Mouse (Mus musculus) lung, postnatal 0 days (tissue): ENCODE measurements around the gene Pde4a. TPM values are rescaled to one million over a fixed set of nuclear protein-coding genes. Genes with fewer than 3 reads are reported as not detected.

ENCODE experiments used
- ATAC-seq: fragments of 200-750 bp; cut with Nextera tagmentation; 2 replicates; pipeline ENCODE4 v1.8.0; 2017; ENCODE audit warnings: moderate library complexity
- DNase-seq: peaks from one replicate; pipeline ENCODE4 v3.0.0-alpha.2; 2016; ENCODE audit warnings: low spot score
- H3K27ac ChIP-seq: fragments of 300-500 bp; sonication (generic); 2 replicates; pipeline ENCODE4 v1.5.1; 2014; ENCODE audit warnings: antibody characterized with exemption, mild to moderate bottlenecking, low read length, mixed read lengths
- H3K27me3 ChIP-seq: fragments of 300-500 bp; sonication (generic); replicated peaks from 2 replicates; pipeline ENCODE4 v1.6.1; 2014; ENCODE audit warnings: low read length, mixed read lengths; ENCODE audit not compliant: insufficient read depth
- H3K36me3 ChIP-seq: fragments of 300-500 bp; sonication (generic); 2 replicates; pipeline ENCODE4 v1.6.1; 2014; ENCODE audit warnings: low read length, mixed read lengths; ENCODE audit not compliant: insufficient read depth
- H3K4me1 ChIP-seq: fragments of 300-500 bp; sonication (generic); 2 replicates; pipeline ENCODE4 v1.6.1; 2014; ENCODE audit warnings: antibody characterized with exemption, low read depth, low read length, mixed read lengths; ENCODE audit not compliant: insufficient read depth
- H3K4me2 ChIP-seq: fragments of 300-500 bp; sonication (generic); replicated peaks from 2 replicates; pipeline ENCODE4 v1.6.1; 2014; ENCODE audit warnings: low read depth, mild to moderate bottlenecking, low read length, moderate library complexity, mixed read lengths
- H3K4me3 ChIP-seq: fragments of 300-500 bp; sonication (generic); 2 replicates; pipeline ENCODE4 v1.5.1; 2014; ENCODE audit warnings: low read depth, low read length
- H3K9ac ChIP-seq: fragments of 300-500 bp; sonication (generic); replicated peaks from 2 replicates; pipeline ENCODE4 v1.6.1; 2014; ENCODE audit warnings: low read depth, mild to moderate bottlenecking
- H3K9me3 ChIP-seq: fragments of 300-500 bp; sonication (generic); 2 replicates; pipeline ENCODE4 v1.6.1; 2016; ENCODE audit warnings: low read length, mixed read lengths
- CTCF ChIP-seq: IDR thresholded peaks from 2 replicates; pipeline ENCODE4 v1.5.1; 2016; ENCODE audit warnings: antibody characterized with exemption, mild to moderate bottlenecking
- EP300 ChIP-seq: IDR thresholded peaks from 2 replicates; pipeline ENCODE4 v1.6.1; 2016; ENCODE audit warnings: antibody characterized with exemption, mild to moderate bottlenecking, control low read depth
- WGBS: fragments of 180-500 bp; shearing (Covaris S2); extraction: QIAGEN DNeasy Blood & Tissue Kit; methylation state at CpG from one replicate; pipeline ENCODE4 v1.1.7; 2014; 5-methylcytosine and 5-hydroxymethylcytosine counted together
- polyA plus RNA-seq: library from polyadenylated mRNA; unstranded; fragments of >200 nt; fragmentation: Nextera tagmentation; extraction: Ambion mirVana; gene quantifications from 2 replicates; pipeline ENCODE4 v1.2.1, GENCODE M21; 2015

Gene Pde4a
- polyA plus RNA-seq, 1 experiment from 2014 or later = 3.9 TPM

GRCm38 (mm10) chr9:21146722-21147121, 18.8 kb upstream of the Pde4a start:
- no peaks in the 10 kb centered on the region for H3K27me3 ChIP-seq
- DNase-seq = peak; percentile 82
- WGBS = 33% methylated on average over 10 of the region's 10 CpGs
- no peak overlapping the region for H3K27ac ChIP-seq
- no peak overlapping the region for H3K4me3 ChIP-seq
- no peak for TF ChIP-seq EP300
- TF ChIP-seq CTCF = no peak
- H3K4me2 ChIP-seq = no peak overlapping the region
- H3K36me3 ChIP-seq = peaks cover 12% of the 10 kb centered on the region
- peak; percentile 40 for ATAC-seq
- peaks cover 17% of the 10 kb centered on the region; the same call in 1 of the 2 replicates for H3K4me1 ChIP-seq
- no peak overlapping the region for H3K9ac ChIP-seq
- H3K9me3 ChIP-seq = no peaks in the 10 kb centered on the region

GRCm38 (mm10) chr9:21148427-21148826, 17.1 kb upstream of the Pde4a start:
- H3K4me3 ChIP-seq = no peak overlapping the region
- peaks cover 21% of the 10 kb centered on the region for H3K4me1 ChIP-seq
- DNase-seq = no peak
- no peaks in the 10 kb centered on the region for H3K36me3 ChIP-seq
- H3K27me3 ChIP-seq = no peaks in the 10 kb centered on the region
- TF ChIP-seq EP300 (no peak), CTCF (no peak)
- peak overlapping the region; percentile 76 for H3K4me2 ChIP-seq
- H3K9me3 ChIP-seq = no peaks in the 10 kb centered on the region
- no peak overlapping the region for H3K27ac ChIP-seq
- ATAC-seq = no peak
- peak overlapping the region; percentile 63; the same call in 1 of the 2 replicates for H3K9ac ChIP-seq

GRCm38 (mm10) chr9:21149077-21149653, 16.3 kb upstream of the Pde4a start:
- no peaks in the 10 kb centered on the region for H3K36me3 ChIP-seq
- H3K9me3 ChIP-seq = no peaks in the 10 kb centered on the region
- H3K4me2 ChIP-seq = peak overlapping the region; percentile 76
- H3K27ac ChIP-seq = peak overlapping the region; percentile 76
- 7% methylated on average over 8 of the region's 8 CpGs for WGBS
- TF ChIP-seq CTCF (no peak), EP300 (no peak)
- ATAC-seq (no peak), DNase-seq (no peak)
- peak overlapping the region; percentile 63 for H3K9ac ChIP-seq
- H3K4me3 ChIP-seq = peak overlapping the region; percentile 75
- H3K27me3 ChIP-seq = no peaks in the 10 kb centered on the region
- peaks cover 24% of the 10 kb centered on the region for H3K4me1 ChIP-seq

GRCm38 (mm10) chr9:21149654-21150419, 15.7 kb upstream of the Pde4a start, which contains the start of gene Cdc37:
Cdc37 (minus strand) TSS chr9:21149982.
- H3K9me3 ChIP-seq = no peaks in the 10 kb centered on the region
- 2% methylated on average over 55 of the region's 56 CpGs for WGBS
- H3K9ac ChIP-seq = peak within 1 kb of the TSS; percentile 63
- DNase-seq (peak; percentile 97), ATAC-seq (peak; percentile 97)
- peak; percentile 19; the same call in 1 of the 2 replicates for TF ChIP-seq CTCF
- no peak for TF ChIP-seq EP300
- H3K4me3 ChIP-seq = peak within 1 kb of the TSS; percentile 75
- peaks cover 26% of the 10 kb centered on the region for H3K4me1 ChIP-seq
- H3K27me3 ChIP-seq = no peaks in the 10 kb centered on the region
- H3K4me2 ChIP-seq = peak within 1 kb of the TSS; percentile 76
- H3K36me3 ChIP-seq = no peaks in the 10 kb centered on the region
- peak within 1 kb of the TSS; percentile 76 for H3K27ac ChIP-seq

- WGBS = 3% methylated on average over 11 of the region's 11 CpGs
- Histone ChIP-seq H3K27me3 (no peaks in the 10 kb centered on the region), H3K4me1 (peaks cover 19% of the 10 kb centered on the region), H3K9me3 (no peaks in the 10 kb centered on the region), H3K36me3 (no peaks in the 10 kb centered on the region), H3K9ac (no peak overlapping the region), H3K4me3 (peak overlapping the region; percentile 27; the same call in 1 of the 2 replicates), H3K4me2 (peak overlapping the region; percentile 68), H3K27ac (no peak overlapping the region)
- peak; percentile 49 for DNase-seq
- TF ChIP-seq EP300 (no peak), CTCF (peak; percentile 90)
- ATAC-seq = 0 out of 2 replicates have a peak, but pooled peaks have one; percentile 12
Observed at GRCm38 (mm10) chr9:21152715-21153114, 12.8 kb upstream of the Pde4a start.

- 8% methylated on average over 12 of the region's 12 CpGs for WGBS
- no peak for TF ChIP-seq CTCF
- TF ChIP-seq EP300 = no peak
- no peak overlapping the region for H3K27ac ChIP-seq
- peak overlapping the region; percentile 68 for H3K4me2 ChIP-seq
- peak overlapping the region; percentile 27 for H3K4me3 ChIP-seq
- H3K36me3 ChIP-seq = no peaks in the 10 kb centered on the region
- DNase-seq (no peak), ATAC-seq (no peak)
- H3K27me3 ChIP-seq = no peaks in the 10 kb centered on the region
- no peaks in the 10 kb centered on the region for H3K9me3 ChIP-seq
- H3K4me1 ChIP-seq = peaks cover 15% of the 10 kb centered on the region
- peak overlapping the region; percentile 13; the same call in 1 of the 2 replicates for H3K9ac ChIP-seq
Observed at GRCm38 (mm10) chr9:21153331-21153730, 12.2 kb upstream of the Pde4a start.
